Mouse (Mus musculus) spleen, adult 2 months (tissue): ENCODE results near the gene Mpp1. TPM values are rescaled to one million over a fixed set of nuclear protein-coding genes. Genes with fewer than 3 reads are reported as not detected.

Experiments
- DNase-seq, 2 experiments: peaks; one replicate each; pipeline versions ENCODE4 v3.0.0 to v3.0.0-alpha.2; 2012 to 2021; ENCODE audit warnings: low spot score in 2 of 2, low read depth in 1 of 2
- H3K27ac ChIP-seq: fragments of 200-500 bp; 2 replicates; pipeline ENCODE4 v1.5.1; 2012; ENCODE audit warnings: low read length, inconsistent platforms; ENCODE audit not compliant: insufficient read depth
- H3K27me3 ChIP-seq: fragments of 200-500 bp; 2 replicates; pipeline ENCODE4 v1.6.1; 2012; ENCODE audit warnings: mild to moderate bottlenecking, moderate library complexity, low read length, inconsistent platforms; ENCODE audit not compliant: control insufficient read depth, insufficient read depth
- H3K36me3 ChIP-seq: fragments of 200-500 bp; 2 replicates; pipeline ENCODE4 v1.6.1; 2012; ENCODE audit warnings: mild to moderate bottlenecking, low read length, inconsistent platforms; ENCODE audit not compliant: control insufficient read depth, insufficient read depth
- H3K4me1 ChIP-seq: fragments of 200-500 bp; 2 replicates; pipeline ENCODE4 v1.6.1; 2011; ENCODE audit warnings: inconsistent platforms; ENCODE audit not compliant: control insufficient read depth, insufficient read depth, insufficient read length
- H3K4me3 ChIP-seq: fragments of 200-500 bp; 2 replicates; pipeline ENCODE4 v1.5.1; 2011; ENCODE audit warnings: mild to moderate bottlenecking, inconsistent platforms; ENCODE audit not compliant: insufficient read depth, insufficient read length; ENCODE audit errors: extremely low read depth
- CTCF ChIP-seq: fragments of 200-500 bp; IDR thresholded peaks from 2 replicates; pipeline ENCODE4 v1.5.1; 2011; ENCODE audit warnings: mild to moderate bottlenecking, inconsistent platforms; ENCODE audit not compliant: insufficient read depth, insufficient read length, insufficient replicate concordance; ENCODE audit errors: extremely low read depth
- POLR2A ChIP-seq: fragments of 200-500 bp; IDR thresholded peaks from 2 replicates; pipeline ENCODE4 v1.6.1; 2011; ENCODE audit warnings: low read depth, low read length, inconsistent platforms
- WGBS: fragments of 180-500 bp; shearing (Covaris S2); methylation state at CpG from one replicate; pipeline ENCODE4 v1.1.7; 2018; 5-methylcytosine and 5-hydroxymethylcytosine counted together
- polyA plus RNA-seq: library from polyadenylated mRNA; depleted of rRNA; stranded (reverse); fragments of >200 nt; gene quantifications from 2 replicates; pipeline ENCODE4 v1.2.3, GENCODE M21; 2012

The Mpp1 gene
- polyA plus RNA-seq, 1 experiment = 116 TPM

DNA sequence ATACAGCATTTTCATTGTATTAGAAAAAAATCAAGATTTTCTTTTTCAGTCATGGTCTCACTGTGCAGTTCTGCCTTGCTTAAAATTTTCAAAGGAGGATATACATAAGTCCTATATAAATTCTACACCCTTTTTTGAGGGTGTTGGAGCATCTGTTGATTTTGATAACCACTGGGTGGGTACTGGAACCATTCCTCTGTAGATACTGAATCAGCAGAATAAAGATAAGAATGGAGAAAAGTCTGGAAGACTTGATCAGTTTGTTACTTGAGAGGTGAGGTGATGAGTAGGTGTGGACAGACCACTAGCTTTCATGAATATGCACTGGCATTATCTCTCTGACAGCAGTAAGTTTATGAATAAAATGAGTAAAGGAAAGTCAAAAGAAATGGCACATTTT is 15.3 kb downstream of the Mpp1 start:
- Histone ChIP-seq H3K27me3 (no peaks in the 10 kb centered on the region), H3K36me3 (peaks cover 1% of the 10 kb centered on the region; the same call in 1 of the 2 replicates), H3K4me1 (no peaks in the 10 kb centered on the region), H3K4me3 (no peak overlapping the region), H3K27ac (no peak overlapping the region)
- no peak for DNase-seq
- TF ChIP-seq CTCF (no peak), POLR2A (no peak)

DNA sequence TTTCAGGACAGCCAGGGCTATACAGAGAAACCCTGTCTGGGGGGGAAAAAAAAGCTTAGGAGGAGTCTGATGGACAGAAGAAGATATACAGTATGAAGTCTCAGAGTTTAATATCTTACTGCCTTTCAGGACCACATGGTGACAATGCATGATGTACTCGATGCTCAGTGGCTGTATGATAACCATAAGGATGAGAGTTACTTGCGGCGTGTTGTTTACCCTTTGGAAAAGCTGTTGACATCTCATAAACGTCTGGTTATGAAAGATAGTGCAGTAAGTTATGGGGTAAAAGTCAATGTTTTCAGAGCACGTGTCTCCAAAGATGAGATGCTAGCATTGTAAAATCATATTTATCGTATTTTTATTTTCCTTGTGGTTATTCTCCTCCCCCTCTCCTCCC is 28.5 kb downstream of the Mpp1 start:
- TF ChIP-seq POLR2A (no peak), CTCF (no peak)
- Histone ChIP-seq H3K4me3 (no peak overlapping the region), H3K36me3 (peaks cover 13% of the 10 kb centered on the region), H3K27me3 (no peaks in the 10 kb centered on the region), H3K4me1 (peaks cover 2% of the 10 kb centered on the region; the same call in 1 of the 2 replicates), H3K27ac (no peak overlapping the region)
- DNase-seq = no peak
- WGBS = 88% methylated on average over 6 of the region's 6 CpGs

DNA sequence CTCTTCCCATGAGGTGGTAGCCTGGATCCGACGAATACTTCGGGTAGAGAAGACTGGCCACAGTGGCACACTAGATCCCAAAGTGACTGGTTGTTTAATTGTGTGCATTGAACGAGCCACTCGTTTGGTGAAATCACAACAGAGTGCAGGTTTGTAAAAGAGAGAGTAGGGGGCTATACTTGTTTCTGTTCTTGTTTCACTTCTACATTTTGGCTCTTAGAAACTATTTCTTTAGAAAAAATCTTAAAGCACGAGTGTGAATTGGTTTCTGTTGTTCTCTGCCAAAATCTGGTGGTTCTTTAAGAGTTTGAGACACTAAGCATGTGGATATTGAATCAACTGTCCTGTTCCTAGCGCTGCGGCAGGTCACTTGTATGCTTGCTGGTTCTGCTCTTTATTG is 32.0 kb downstream of the Mpp1 start:
- Histone ChIP-seq H3K4me1 (peaks cover 2% of the 10 kb centered on the region; the same call in 1 of the 2 replicates), H3K4me3 (no peak overlapping the region), H3K36me3 (peaks cover 3% of the 10 kb centered on the region; the same call in 1 of the 2 replicates), H3K27me3 (no peaks in the 10 kb centered on the region), H3K27ac (no peak overlapping the region)
- WGBS = 69% methylated on average over 8 of the region's 8 CpGs
- TF ChIP-seq POLR2A (no peak), CTCF (no peak)
- no peak for DNase-seq

DNA sequence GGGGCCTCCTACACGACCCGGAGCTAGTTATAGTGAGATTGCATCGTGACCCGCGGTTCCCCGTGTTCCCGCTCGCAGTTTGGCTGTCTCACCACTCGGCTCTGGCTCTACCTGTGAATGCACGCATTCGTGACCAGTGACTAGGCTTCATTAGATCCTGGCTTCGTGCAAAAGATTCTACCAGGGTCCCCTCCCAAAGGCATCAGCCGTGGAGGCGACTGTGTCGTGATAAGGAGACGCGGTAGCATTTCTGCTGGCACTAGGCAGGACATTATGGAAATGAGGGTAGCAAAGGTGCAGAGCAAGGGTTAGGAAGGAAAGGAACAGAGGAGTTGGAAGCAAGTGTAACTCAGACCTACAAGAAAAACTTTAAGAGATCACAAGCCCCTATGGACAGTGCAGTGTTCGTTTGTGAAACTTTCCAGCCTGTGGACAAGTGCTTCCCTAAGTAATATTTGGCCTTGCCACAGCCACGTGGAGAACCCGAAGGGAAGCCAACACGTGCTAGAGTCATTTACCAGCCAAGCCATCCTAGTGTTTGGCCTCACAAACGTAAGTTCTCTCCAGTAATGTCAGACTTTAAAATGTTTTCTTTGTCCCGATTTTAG is 34.5 kb downstream of the Mpp1 start:
- 24% methylated on average over 23 of the region's 23 CpGs for WGBS
- H3K4me3 ChIP-seq = peak overlapping the region; percentile 74
- TF ChIP-seq CTCF (no peak), POLR2A (no peak; the same call in 1 of the 2 replicates)
- no peaks in the 10 kb centered on the region for H3K27me3 ChIP-seq
- peaks cover 2% of the 10 kb centered on the region; the same call in 1 of the 2 replicates for H3K4me1 ChIP-seq
- H3K27ac ChIP-seq = peak overlapping the region; percentile 74
- DNase-seq = no peak
- H3K36me3 ChIP-seq = no peaks in the 10 kb centered on the region; the same call in 1 of the 2 replicates

DNA sequence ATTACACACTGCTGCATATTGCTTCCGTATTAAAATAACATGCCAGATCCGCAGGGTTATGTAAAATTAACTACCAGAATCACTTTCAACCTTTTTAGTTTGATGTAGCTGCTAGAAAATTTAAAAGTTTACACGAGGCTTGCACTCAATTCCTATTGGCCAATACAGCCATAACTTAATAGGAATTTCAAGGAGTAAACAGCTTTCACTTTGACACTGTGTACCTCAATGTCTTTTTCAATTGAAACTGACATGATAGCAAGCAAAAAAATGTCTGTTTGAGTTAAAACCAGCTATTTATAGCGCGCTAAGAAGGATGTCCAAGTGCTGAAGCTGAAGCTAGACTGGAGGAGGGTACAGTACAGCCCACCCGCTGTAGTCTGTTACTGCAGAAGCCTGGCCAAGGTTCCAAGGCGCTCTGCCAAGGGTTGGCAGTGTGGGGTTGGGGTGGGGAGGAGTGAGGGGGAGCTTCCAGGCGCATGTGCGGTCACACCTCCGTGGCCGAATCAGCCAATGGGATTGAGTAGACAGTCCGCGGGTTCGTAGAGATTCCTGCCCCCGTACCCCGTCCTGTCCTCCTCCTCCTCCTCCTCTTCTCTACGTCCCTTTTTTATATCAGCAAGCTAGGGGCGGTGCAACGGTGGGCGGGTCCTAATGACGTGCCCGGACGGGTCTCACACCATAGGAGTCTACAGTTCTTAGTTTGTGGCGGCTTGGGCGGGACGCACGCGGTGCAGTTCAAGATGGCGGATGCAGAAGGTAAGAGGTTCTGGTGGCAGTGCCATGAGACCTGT is 35.2 kb downstream of the Mpp1 start, which contains the start of gene Dkc1:
Dkc1 (plus strand) TSS at position 486 of the 794 bp plus-strand sequence.
- Histone ChIP-seq H3K36me3 (no peaks in the 10 kb centered on the region), H3K4me3 (peak within 1 kb of the TSS; percentile 74), H3K27ac (peak within 1 kb of the TSS; percentile 74), H3K4me1 (peaks cover 2% of the 10 kb centered on the region; the same call in 1 of the 2 replicates), H3K27me3 (no peaks in the 10 kb centered on the region)
- TF ChIP-seq POLR2A (peak; percentile 39; the same call in 1 of the 2 replicates), CTCF (no peak)
- WGBS = 29% methylated on average over 29 of the region's 29 CpGs
- peak; percentile 89 to 90 for DNase-seq

DNA sequence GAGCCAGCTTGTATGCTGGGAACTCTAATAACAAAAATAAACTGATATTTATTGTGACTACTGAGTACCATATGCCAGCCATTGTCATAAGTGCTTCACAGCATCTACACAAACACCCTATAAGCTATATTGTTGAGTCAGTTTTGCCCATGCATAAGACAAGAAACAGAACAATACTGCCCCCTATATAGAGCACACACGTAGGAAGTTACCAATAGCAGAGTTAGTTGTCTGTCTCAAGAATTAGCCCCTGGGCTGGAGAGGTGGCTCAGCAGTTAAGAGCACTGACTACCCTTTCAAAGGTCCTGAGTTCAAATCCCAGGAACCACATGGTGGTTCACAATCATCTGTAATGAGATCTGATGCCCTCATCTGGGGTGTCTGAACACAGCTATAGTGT is 45.2 kb downstream of the Mpp1 start:
- Histone ChIP-seq H3K36me3 (no peaks in the 10 kb centered on the region), H3K27me3 (no peaks in the 10 kb centered on the region), H3K4me1 (peaks cover 2% of the 10 kb centered on the region; the same call in 1 of the 2 replicates), H3K27ac (no peak overlapping the region), H3K4me3 (no peak overlapping the region)
- no peak for DNase-seq
- whole genome bisulfite sequencing = 13% methylated on average over 1 of the region's 1 CpGs
- TF ChIP-seq CTCF = no peak
- no peak for TF ChIP-seq POLR2A

DNA sequence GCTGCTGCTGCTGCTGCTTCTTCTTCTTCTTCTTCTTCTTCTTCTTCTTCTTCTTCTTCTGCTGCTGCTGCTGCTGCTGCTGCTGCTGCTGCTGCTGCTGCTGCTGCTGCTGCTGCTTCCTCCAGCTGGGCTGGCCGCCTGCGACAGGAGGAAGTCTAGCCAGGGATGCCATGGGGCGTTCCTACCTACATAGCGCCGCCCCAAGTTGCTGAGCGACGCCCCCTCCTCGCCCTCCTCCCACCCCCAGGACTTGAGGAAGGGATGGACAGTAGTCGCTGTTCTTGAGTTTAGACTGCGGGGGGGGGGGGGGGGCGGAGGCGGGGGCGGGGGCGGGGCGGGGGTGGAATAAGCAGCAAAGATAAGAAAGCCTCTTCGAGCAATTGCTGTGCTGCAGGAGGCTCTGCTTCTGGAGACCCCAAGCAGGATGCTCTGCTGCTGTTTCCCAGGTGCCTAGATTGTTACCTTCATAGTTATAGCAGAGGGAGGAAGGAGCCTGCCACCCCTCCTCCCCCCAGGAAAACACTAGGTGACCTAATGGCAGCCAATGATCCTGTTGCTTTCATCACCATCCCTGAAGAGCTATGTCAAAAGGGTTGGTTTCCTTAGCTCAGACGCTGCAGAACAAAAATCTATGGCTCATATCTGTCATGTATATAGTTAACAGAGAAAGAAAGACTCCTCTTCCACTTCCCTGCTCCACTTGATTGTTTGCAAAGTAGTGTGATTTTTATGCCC is 45.9 kb downstream of the Mpp1 start, which contains the start of gene Gab3:
Gab3 (minus strand) TSS at position 685 of the 735 bp plus-strand sequence.
- Histone ChIP-seq H3K4me3 (peak within 1 kb of the TSS; percentile 85), H3K4me1 (peaks cover 2% of the 10 kb centered on the region; the same call in 1 of the 2 replicates), H3K27me3 (no peaks in the 10 kb centered on the region), H3K36me3 (no peaks in the 10 kb centered on the region), H3K27ac (peak within 1 kb of the TSS; percentile 54)
- WGBS = 13% methylated on average over 3 of the region's 17 CpGs
- TF ChIP-seq CTCF = no peak
- DNase-seq = peak; percentile 31 to 59
